Mouse (Mus musculus) intestine, embryonic 14.5 days (tissue): ENCODE measurements around the gene Itgad. TPM values are rescaled to one million over a fixed set of nuclear protein-coding genes. Genes with fewer than 3 reads are reported as not detected.

Source experiments
- ATAC-seq: fragments of 200-750 bp; cut with Nextera tagmentation; replicated peaks from 2 replicates; pipeline ENCODE4 v1.8.0; 2017; ENCODE audit warnings: low read depth, moderate number of reproducible peaks, moderate TSS enrichment, moderate library complexity; ENCODE audit not compliant: low FRiP score, low TSS enrichment
- DNase-seq: peaks from one replicate; pipeline ENCODE4 v3.0.0-alpha.2; 2018; ENCODE audit warnings: low spot score
- H3K27ac ChIP-seq: fragments of 300-500 bp; sonication (generic); 2 replicates; pipeline ENCODE4 v1.5.1; 2014; ENCODE audit warnings: low read depth, mild to moderate bottlenecking, control low read depth
- H3K27me3 ChIP-seq: fragments of 300-500 bp; sonication (generic); replicated peaks from 2 replicates; pipeline ENCODE4 v1.6.1; 2014; ENCODE audit warnings: low read length, control low read depth; ENCODE audit not compliant: control insufficient read depth, insufficient read depth
- H3K36me3 ChIP-seq: fragments of 300-500 bp; sonication (generic); 2 replicates; pipeline ENCODE4 v1.6.1; 2014; ENCODE audit warnings: low read length, control low read depth; ENCODE audit not compliant: control insufficient read depth, insufficient read depth
- H3K4me1 ChIP-seq: fragments of 300-500 bp; sonication (generic); replicated peaks from 2 replicates; pipeline ENCODE4 v1.6.1; 2014; ENCODE audit warnings: low read length, control low read depth, mixed read lengths; ENCODE audit not compliant: control insufficient read depth, insufficient read depth
- H3K4me2 ChIP-seq: fragments of 300-500 bp; sonication (generic); 2 replicates; pipeline ENCODE4 v1.6.1; 2014; ENCODE audit warnings: low read length
- H3K4me3 ChIP-seq: fragments of 300-500 bp; sonication (generic); 2 replicates; pipeline ENCODE4 v1.5.1; 2014; ENCODE audit warnings: low read depth, low read length, control low read depth, mixed read lengths
- H3K9ac ChIP-seq: fragments of 300-500 bp; sonication (generic); 2 replicates; pipeline ENCODE4 v1.6.1; 2014; ENCODE audit warnings: mild to moderate bottlenecking, low read length
- H3K9me3 ChIP-seq: fragments of 300-500 bp; sonication (generic); 2 replicates; pipeline ENCODE4 v1.6.1; 2016; ENCODE audit warnings: low read length, control low read depth; ENCODE audit not compliant: control insufficient read depth
- WGBS: fragments of 180-500 bp; shearing (Covaris S2); extraction: QIAGEN DNeasy Blood & Tissue Kit; methylation state at CpG from one replicate; pipeline ENCODE4 v1.1.7; 2014; 5-methylcytosine and 5-hydroxymethylcytosine counted together
- polyA plus RNA-seq: library from polyadenylated mRNA; unstranded; fragments of >200 nt; fragmentation: Nextera tagmentation; extraction: Ambion mirVana; gene quantifications from 2 replicates; pipeline ENCODE4 v1.2.1, GENCODE M21; 2014

Gene Itgad
- polyA plus RNA-seq, 1 experiment from 2014 or later: not detected

DNA sequence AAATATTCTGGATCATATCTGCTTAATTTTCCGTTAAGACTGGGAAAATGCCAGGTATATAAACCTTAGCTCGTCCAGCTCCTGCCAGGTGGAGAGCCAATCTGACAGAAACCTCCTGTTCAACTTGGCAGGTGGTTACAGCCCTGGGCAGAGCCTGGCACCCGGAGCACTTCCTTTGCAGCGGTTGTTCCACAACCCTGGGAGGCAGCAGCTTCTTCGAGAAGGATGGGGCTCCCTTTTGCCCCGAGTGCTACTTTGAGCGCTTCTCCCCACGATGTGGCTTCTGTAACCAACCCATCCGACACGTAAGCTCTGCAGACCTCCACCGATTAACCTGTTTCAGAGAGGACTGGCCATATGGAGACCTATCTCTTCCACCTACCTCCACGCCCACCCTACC is 97.8 kb downstream of the Itgad start:
- Histone ChIP-seq H3K36me3 (peaks cover 51% of the 10 kb centered on the region), H3K27ac (no peak overlapping the region), H3K4me1 (peaks cover 23% of the 10 kb centered on the region; the same call in 1 of the 2 replicates), H3K4me3 (no peak overlapping the region), H3K9ac (no peak overlapping the region), H3K27me3 (no peaks in the 10 kb centered on the region), H3K4me2 (peak overlapping the region; percentile 35), H3K9me3 (no peaks in the 10 kb centered on the region)
- no peak for ATAC-seq
- WGBS: 49% methylated on average over 12 of the region's 12 CpGs
- no peak for DNase-seq

DNA sequence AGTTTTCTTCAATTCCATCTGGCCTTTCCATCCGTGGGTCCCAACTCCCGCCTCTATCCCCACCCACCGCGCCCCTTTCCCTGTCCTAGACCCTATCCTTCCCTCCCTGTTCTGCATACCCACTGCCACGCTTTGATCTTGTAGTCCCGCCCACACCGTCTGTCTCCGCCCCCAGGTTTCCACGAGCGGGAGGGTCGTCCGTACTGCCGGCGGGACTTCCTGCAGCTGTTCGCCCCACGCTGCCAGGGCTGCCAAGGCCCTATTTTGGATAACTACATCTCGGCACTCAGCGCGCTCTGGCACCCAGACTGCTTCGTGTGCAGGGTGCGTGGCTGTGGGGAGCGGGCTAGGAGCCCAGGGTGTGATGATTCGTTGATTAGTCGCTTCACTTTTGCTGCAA is 98.4 kb downstream of the Itgad start:
- Histone ChIP-seq H3K4me1 (peaks cover 28% of the 10 kb centered on the region), H3K36me3 (peaks cover 51% of the 10 kb centered on the region), H3K4me3 (no peak overlapping the region), H3K27ac (no peak overlapping the region), H3K4me2 (peak overlapping the region; percentile 35), H3K27me3 (no peaks in the 10 kb centered on the region), H3K9me3 (no peaks in the 10 kb centered on the region), H3K9ac (no peak overlapping the region)
- 16% methylated on average over 24 of the region's 24 CpGs for WGBS
- ATAC-seq (no peak), DNase-seq (no peak)

DNA sequence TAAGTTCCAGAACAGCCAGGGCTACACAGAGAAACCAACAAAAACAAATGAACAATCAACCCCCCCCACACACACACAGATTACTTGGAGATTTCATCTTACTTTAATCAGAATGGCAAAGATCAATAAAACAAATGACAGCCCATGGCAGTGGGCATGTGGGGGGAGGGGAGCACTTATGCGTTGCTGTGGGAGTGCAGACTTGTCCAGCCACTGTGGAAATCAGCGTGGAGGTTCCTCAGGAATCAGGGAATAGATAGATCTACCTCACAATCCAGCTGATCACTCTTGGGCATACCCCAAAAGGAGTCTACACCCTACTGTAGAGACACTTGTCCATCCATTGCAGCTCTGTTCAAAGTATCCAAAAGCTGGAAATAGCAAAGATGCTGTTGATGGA is 100.8 kb downstream of the Itgad start:
- no peak overlapping the region for H3K27ac ChIP-seq
- H3K4me3 ChIP-seq: no peak overlapping the region
- no peak for ATAC-seq
- peaks cover 39% of the 10 kb centered on the region for H3K36me3 ChIP-seq
- H3K4me1 ChIP-seq: peaks cover 18% of the 10 kb centered on the region
- H3K27me3 ChIP-seq: no peaks in the 10 kb centered on the region
- WGBS: 51% methylated on average over 2 of the region's 2 CpGs
- H3K9me3 ChIP-seq: no peaks in the 10 kb centered on the region
- no peak overlapping the region for H3K9ac ChIP-seq
- DNase-seq: no peak
- no peak overlapping the region for H3K4me2 ChIP-seq

DNA sequence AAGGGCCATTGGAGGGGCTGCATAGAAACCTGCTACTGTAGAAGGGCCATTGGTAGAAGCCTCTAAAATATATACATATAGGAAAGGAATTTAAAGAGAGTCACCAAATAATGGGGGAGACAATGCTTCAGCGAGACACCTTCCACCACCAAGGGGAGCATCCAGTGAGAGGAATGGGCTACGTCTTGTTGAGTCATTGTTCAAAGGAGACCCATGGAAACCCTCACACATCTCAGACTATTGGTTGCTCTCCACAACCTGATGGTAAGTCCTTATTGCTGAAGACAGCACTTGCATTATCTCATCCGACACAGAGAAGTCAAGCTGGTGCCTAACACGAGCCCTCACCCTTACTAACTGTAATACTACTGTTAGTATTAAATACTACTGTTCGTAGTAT is 101.6 kb downstream of the Itgad start:
- Histone ChIP-seq H3K4me1 (peaks cover 16% of the 10 kb centered on the region), H3K36me3 (peaks cover 32% of the 10 kb centered on the region), H3K4me2 (no peak overlapping the region), H3K27ac (no peak overlapping the region), H3K4me3 (no peak overlapping the region), H3K27me3 (no peaks in the 10 kb centered on the region), H3K9me3 (no peaks in the 10 kb centered on the region), H3K9ac (no peak overlapping the region)
- DNase-seq (no peak), ATAC-seq (no peak)
- WGBS: 88% methylated on average over 5 of the region's 5 CpGs

DNA sequence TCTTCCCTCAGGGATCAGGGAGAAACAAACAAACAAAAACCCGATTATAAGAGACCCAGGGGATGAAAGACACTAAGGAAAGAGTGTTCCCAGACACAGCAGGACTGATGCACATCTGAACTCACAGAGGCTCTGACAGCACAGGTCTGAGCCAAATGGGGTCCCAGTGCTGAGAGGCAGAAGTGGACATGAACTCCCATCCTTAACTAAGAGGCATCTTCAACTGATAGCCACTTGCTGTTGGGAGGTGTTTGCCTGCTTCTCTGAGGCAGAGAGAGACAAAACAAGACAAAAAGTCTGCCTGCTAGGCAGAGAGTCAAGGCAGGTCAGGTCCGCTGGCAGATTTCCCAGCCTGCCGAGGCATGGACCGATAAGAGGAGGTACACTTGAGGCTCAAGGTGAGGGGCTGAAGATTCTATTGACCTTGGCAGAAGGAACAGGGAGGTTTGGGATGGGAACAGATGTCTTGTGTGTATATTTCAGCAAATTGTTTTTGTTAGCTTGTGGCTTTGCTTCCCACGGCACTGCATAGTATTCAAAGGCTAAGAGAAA is 102.7 kb downstream of the Itgad start:
- no peak overlapping the region for H3K4me2 ChIP-seq
- H3K9ac ChIP-seq: no peak overlapping the region
- no peaks in the 10 kb centered on the region for H3K9me3 ChIP-seq
- DNase-seq: no peak
- H3K27me3 ChIP-seq: no peaks in the 10 kb centered on the region
- WGBS: 34% methylated on average over 5 of the region's 5 CpGs
- ATAC-seq: no peak
- H3K4me3 ChIP-seq: no peak overlapping the region
- H3K4me1 ChIP-seq: peaks cover 16% of the 10 kb centered on the region
- H3K36me3 ChIP-seq: peaks cover 23% of the 10 kb centered on the region
- no peak overlapping the region for H3K27ac ChIP-seq

DNA sequence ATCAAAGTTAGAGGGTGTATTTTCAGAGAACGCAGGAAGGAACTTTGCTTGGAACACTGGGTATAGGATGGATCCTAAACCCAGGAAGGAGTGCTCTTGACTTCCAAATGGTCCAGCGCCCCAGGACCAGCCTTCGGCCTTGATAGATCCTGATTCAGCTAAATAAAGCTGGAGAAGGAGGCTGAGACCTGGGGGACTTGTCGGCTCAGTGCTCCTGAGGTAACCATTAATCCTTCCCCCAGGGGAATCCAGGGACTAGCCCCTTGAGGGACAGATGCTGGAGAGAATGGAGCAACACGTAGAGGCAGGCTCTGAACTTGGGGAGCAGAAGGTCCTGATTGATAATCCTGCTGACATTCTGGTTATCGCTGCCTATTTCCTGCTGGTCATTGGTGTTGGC is 111.2 kb downstream of the Itgad start, which contains the start of gene Slc5a2:
Slc5a2 (plus strand) TSS at position 247 of the 400 bp plus-strand sequence.
- no peak for ATAC-seq
- Histone ChIP-seq H3K36me3 (no peaks in the 10 kb centered on the region), H3K4me3 (no peak within 1 kb of the TSS), H3K9ac (no peak within 1 kb of the TSS), H3K9me3 (no peaks in the 10 kb centered on the region), H3K4me2 (no peak within 1 kb of the TSS), H3K27me3 (no peaks in the 10 kb centered on the region), H3K27ac (no peak within 1 kb of the TSS), H3K4me1 (no peaks in the 10 kb centered on the region)
- 83% methylated on average over 6 of the region's 6 CpGs for WGBS
- DNase-seq: no peak

DNA sequence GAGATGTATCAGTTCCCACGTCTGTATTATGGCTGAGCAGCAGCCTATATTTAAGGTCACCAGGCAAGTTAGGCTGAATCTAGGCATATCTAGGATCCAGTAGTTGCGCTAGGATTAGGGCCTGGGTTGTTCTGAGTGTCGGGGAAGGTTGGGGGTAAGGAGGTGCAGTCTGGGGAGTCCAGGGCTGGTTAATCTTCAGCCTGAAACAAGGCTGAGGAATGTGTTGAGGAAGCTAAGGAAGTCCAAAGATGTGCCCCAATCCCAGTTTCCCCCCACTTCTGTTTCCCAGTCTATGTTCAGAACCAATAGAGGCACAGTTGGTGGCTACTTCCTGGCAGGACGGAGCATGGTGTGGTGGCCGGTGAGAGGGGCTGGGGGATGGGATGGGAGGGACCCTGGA is 111.9 kb downstream of the Itgad start:
- Histone ChIP-seq H3K4me2 (no peak overlapping the region), H3K4me1 (no peaks in the 10 kb centered on the region), H3K4me3 (no peak overlapping the region), H3K9me3 (no peaks in the 10 kb centered on the region), H3K9ac (no peak overlapping the region), H3K27ac (no peak overlapping the region), H3K36me3 (peaks cover 2% of the 10 kb centered on the region; the same call in 1 of the 2 replicates), H3K27me3 (no peaks in the 10 kb centered on the region)
- DNase-seq (no peak), ATAC-seq (no peak)
- WGBS: 77% methylated on average over 5 of the region's 5 CpGs

DNA sequence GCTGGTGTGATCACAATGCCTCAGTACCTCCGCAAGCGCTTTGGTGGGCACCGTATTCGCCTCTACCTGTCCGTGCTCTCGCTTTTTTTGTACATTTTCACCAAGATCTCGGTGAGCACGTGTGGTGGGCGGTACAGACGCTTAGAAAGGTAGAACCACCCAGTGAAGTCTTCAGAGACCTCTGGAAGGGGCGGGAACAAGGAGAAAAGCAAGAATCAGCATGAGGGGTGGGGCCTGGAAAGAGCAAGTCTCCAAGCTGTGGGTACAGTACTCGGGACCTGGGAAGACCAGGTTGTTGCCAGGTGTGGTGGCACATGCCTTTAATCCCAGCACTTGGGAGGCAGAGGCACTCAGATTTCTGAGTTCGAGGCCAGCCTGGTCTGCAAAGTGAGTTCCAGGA is 113.2 kb downstream of the Itgad start:
- ATAC-seq (no peak), DNase-seq (no peak)
- Histone ChIP-seq H3K4me3 (no peak overlapping the region), H3K9ac (no peak overlapping the region), H3K27ac (no peak overlapping the region), H3K4me2 (no peak overlapping the region), H3K27me3 (no peaks in the 10 kb centered on the region), H3K36me3 (peaks cover 15% of the 10 kb centered on the region), H3K4me1 (no peaks in the 10 kb centered on the region), H3K9me3 (no peaks in the 10 kb centered on the region)
- WGBS: 62% methylated on average over 13 of the region's 13 CpGs

DNA sequence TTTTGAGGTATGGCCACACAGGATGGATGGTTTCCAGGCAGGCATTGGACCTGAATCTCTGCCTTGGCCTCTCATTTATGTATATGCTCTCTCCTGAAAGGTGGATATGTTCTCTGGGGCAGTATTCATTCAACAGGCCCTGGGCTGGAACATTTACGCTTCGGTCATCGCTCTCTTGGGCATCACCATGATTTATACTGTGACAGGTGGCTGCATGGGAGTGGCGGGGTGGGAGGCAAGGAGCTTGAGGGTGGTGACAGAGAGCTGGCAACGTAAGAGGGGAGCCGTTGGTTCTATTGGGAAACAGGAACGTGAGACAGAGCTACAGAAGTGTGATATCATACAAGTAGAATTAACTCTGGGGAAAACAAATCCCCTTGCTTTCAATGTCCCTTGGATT is 113.6 kb downstream of the Itgad start:
- H3K36me3 ChIP-seq: peaks cover 18% of the 10 kb centered on the region
- ATAC-seq (no peak), DNase-seq (no peak)
- H3K9me3 ChIP-seq: no peaks in the 10 kb centered on the region
- no peak overlapping the region for H3K27ac ChIP-seq
- 85% methylated on average over 7 of the region's 7 CpGs for WGBS
- no peaks in the 10 kb centered on the region for H3K27me3 ChIP-seq
- no peak overlapping the region for H3K4me2 ChIP-seq
- H3K4me3 ChIP-seq: no peak overlapping the region
- no peaks in the 10 kb centered on the region for H3K4me1 ChIP-seq
- no peak overlapping the region for H3K9ac ChIP-seq
